Mouse (Mus musculus): Measurements from ENCODE around the gene Itpkc.
"Not testable (repeated sequence)": the region's sequence is repeated elsewhere in the genome, so short reads cannot be mapped to it uniquely, and the experiment has no call there.

The Itpkc gene

DNA sequence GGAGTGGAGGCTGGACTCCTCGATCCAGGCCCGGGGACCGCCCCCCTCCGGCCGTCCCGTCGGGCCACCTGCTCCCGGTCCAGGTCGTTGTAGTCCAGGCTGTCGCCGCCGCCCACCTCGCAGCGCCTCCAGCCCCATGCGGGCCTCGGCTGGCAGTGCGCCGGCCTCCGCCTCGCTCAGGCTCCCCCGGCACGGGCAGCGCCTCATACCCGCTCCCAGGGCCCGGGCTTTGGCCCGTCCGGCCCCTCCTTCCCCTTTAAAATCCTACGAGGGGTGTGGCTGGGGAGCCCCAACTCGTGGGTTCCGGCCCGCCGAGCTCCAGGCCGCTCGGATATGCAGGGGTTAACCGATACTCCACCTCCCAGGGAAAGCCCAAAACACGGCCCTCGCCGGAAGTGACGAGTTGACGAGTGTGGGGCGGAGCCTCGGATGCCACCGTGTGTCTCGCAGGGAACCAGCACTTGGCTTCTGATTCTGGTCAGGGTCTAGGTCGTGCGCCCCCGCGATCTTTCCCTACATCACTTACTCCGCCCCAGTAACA lies at the start of gene Itpkc:
Gene Itpkc, minus strand, starts transcription at position 381 of the 541 bp plus-strand sequence.
- DNase-seq (ENCODE audit: low spot score in 2 of 2): peak; percentile 77 to 80

DNA sequence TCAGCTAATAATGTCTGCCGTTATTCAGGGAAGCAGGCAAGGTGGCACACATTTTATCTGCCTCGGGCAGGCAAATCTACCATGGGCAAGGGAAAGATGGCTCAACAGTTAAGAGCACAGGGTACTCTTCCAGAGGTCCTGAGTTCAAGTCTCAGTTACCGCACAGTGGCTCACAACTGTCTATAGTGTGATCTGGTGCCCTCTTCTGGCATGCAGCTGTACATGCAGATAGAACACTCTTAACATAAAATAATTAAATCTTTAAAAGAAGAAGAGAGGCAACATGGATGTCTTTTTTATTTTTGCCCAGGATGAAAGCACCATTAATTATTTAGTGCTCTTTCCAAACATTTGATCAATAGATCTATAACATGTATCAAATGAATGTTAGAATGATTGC lies 48.7 kb upstream of the Itpkc start:
- no peak for DNase-seq (ENCODE audit: low spot score in 2 of 2)

DNA sequence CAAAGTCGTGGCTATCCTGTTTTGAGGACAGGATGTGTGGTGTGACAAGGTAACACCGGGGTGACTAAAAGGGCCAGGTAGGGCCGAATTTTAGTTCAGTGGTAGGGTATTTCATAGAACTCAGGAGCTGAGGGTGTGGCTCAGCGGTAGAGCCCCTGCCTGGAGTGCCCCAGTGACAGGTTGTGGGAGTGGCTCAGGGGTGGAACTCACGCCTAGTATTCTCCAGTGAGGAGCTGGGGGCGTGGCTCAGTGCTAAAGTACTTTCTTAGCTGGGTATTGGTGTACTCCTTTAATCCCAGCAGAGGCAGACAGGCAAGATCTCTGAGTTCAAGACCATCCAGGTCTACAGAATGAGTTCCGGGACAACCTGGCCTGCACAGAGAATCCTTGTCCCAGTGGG lies 47.6 kb upstream of the Itpkc start:
- no peak for DNase-seq (ENCODE audit: low spot score in 2 of 2)

DNA sequence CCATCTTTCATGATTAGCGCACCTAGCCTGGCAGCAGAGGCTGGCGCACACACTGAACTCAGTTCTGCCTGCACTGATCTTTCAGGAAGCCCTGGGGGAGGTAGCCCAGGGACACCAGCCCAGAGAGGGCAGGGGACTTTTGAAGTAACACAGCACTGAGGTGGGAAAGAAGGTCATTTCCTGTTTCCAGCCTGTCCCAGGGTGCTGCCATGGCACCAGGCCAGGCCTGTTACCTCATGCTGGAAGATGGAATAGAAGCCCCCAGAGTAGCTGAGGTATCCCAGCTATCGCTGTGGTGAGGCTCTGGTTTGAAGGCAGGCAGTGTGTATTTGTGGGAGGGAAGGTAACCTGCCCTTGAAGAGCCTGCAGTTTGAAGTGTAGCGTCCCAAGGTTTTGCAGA lies 46.5 kb upstream of the Itpkc start:
- no peak for DNase-seq (ENCODE audit: low spot score in 2 of 2)

DNA sequence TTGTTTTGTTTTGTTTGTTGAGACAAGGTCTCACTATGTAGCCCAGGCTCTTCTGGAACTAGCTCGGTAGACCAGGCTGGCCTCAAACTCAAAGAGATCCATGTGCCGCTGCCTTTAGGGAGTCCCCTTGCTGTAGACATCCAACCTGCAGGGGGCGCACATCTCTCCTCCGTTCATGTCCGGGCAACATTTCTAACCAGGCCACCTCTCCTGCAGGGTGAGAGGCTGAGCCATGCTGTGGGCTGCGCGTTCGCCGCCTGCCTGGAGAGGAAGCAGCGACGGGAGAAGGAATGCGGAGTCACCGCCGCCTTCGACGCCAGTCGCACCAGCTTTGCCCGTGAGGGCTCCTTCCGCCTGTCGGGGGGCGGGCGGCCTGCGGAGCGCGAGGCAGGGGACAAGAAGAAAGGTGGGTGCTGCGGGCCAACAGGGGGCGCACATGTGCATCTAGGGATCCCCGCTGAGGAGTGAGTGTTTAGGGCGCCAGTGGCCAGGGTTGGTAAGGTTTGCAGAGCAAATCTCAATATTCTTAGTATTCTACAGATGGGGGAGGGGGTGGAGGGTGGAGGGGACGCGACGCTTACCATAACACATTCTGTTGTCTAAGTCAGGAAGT lies 45.4 kb upstream of the Itpkc start:
- DNase-seq (ENCODE audit: low spot score in 2 of 2): no peak

DNA sequence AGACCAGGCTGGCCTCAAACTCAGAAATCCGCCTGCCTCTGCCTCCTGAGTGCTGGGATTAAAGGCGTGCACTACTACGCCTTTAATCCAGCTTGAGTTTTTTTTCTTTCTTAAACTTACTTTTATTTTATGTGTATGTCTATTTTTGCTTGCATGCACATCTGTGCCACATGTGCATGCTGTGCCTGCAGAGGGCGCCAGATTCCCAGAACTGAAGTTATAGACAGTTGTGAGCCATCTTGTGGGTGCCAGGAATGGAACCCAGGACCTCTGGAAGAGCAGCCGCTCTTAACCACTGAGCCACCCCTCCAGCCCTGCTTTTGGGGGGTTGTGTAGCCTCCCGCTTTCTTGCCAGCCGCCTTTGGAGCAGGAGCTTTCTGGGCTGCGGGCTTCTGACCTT lies 43.0 kb upstream of the Itpkc start:
- DNase-seq (ENCODE audit: low spot score in 2 of 2): no peak

DNA sequence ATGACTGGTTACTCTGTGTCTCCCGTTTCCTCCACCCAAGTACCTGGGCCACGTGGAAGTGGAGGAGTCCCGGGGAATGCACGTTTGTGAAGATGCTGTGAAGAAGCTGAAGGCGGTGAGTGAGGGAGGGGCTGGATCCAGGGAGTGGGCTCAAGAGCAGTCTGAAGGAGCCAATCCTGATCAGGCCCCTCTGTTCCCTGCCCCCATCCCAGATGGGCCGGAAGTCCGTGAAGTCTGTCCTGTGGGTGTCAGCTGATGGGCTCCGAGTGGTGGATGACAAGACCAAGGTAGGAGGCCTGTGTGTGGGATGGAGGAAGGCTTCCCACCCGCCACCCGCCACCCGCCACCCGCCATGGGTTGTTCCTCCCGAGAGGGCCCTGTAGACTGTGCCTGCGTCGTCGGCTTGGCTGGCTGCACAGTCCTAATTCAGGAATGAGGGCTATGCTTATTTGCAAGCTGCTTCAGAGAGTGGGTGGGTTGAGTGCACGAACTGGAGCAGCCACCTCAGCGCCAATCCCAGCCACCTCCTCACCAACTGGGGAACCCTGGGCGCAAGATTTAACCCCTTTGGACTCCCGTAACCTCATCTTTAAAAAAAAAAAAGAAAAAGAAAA lies 38.2 kb upstream of the Itpkc start:
- peak; percentile 54 to 66 for DNase-seq (ENCODE audit: low spot score in 2 of 2)

DNA sequence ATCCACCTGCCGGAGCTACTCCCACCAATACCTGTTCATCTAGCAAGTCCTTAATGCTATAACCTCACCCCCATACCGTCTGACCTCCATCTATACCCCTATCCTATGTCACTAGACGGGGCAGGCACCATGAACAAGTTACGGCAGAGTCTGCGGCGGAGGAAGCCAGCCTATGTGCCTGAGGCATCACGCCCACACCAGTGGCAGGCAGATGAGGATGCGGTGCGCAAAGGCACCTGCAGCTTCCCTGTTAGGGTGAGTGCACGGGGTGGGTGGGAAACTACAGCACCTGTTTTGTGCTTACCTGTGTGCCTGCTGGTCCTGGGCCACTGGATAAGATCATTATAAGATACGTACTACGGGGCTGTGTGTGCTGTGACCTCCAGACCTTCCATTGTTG lies 36.3 kb upstream of the Itpkc start:
- DNase-seq (ENCODE audit: low spot score in 2 of 2): no peak

DNA sequence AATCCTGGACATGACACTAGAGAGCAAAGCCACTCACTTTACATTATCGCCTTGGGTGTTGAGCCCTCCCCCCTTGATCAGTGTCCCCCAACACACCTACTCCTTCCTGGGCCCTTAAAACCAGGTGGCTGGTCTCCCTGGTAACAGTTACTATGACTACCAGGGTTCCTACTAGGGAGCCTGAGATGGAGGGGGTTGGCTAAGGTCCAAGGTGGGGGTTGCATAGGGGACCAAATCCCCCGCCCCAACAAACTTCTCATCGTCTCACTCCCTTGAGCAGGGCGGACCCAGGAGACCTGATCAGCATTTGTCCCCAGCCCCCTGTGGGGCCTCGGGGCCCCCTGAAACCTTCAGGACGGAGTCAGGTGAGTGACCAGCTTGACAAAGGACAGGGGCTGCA lies 33.4 kb upstream of the Itpkc start:
- no peak for DNase-seq (ENCODE audit: low spot score in 2 of 2)

DNA sequence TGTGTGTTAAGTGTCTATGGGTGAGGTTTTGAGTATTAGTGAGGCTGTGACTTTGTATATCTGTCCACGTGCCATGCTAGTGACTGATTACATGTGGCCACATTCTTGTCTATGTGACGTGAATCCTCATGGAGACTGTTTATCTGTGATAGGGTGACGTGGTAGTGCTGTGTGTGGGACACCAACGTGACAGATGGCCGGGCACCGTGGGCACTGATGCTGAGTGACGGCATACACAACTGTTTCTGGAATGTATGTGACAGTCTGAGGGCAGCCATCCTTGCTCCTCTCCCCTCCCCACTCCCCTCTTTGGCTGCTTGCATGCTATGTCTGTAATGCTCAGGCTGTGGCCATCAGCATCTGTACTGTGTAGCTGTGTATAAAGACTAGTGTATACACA lies 32.4 kb upstream of the Itpkc start:
- DNase-seq (ENCODE audit: low spot score in 2 of 2): no peak

DNA sequence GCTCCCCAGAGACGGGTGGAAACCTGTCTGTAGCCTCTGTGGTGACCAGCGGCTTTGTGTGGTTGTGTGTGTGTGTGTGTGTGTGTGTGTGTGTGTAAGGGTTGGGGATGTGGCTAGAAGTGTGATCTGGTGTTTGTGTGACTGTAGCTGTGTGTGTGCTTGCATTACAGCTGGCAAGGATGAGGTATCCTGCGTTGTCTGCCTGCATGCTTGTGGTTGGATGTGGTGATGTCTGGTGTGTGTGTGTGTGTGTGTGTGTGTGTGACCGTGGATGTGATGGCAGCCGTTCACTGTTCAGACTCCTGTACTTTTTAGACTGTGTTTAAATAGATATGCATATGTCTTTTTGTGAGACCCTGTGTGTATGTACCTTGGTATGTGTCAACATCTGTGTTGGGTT lies 31.3 kb upstream of the Itpkc start:
- DNase-seq (ENCODE audit: low spot score in 2 of 2): no peak

DNA sequence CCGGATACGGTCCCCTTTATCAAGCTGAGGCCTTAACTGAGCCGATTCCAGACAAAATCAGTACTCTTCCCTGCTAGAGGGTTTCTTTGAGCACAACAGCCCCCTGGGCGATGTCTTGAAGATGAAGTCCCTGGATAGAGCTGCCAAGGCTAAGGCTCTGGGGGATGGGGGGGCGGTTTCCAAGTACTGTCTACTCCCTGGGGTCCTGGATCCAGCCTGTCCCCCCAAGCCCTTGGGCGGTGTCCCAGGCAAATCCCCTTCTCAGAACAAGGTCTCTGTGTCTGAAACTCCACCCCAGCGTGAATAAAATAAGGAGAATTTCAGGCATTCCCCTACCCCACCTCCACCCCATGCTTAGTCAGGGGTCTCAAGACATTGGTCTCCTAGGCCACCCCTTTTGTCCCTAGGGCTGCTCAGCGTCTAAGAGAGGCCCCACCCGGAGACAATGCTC lies 30.8 kb upstream of the Itpkc start:
- no peak for DNase-seq (ENCODE audit: low spot score in 2 of 2)

DNA sequence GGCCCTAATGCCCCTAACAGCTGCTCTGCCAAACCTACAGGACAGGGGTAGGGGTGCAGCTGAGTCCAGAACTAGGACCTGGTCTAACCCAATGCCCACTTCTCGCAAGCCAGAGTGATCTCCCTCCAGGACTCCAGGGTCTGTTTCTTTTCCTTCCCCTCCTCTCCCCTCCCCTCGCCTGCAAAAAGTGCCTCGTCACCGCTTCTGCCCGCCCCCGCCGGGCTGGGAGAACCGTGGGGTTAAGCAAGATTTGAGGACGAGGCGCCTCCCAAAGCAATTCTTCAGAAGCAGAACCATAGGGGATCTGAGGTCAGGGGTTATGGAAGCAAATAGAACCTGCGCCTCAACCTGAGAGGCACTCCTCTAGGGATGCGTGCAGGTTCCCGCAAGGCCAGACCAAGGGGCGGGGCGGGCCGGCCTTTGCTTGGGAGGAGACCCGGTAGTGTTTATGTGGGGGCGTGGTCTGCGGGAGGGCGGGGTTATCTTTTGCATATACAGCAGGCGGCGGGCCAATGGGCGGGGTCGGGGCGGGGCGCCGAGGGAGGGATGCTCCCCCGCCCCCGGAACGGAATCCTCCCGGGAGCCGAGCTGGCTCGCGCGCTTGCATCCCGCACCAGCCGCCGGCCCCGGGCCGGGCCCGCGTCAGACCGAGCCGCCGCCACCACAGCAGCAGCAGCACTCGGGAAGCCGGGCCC lies 29.9 kb upstream of the Itpkc start, which contains the start of gene Numbl:
Gene Numbl, plus strand, starts transcription at position 229 of the 695 bp plus-strand sequence.
- DNase-seq (ENCODE audit: low spot score in 2 of 2): peak; percentile 81 to 83

DNA sequence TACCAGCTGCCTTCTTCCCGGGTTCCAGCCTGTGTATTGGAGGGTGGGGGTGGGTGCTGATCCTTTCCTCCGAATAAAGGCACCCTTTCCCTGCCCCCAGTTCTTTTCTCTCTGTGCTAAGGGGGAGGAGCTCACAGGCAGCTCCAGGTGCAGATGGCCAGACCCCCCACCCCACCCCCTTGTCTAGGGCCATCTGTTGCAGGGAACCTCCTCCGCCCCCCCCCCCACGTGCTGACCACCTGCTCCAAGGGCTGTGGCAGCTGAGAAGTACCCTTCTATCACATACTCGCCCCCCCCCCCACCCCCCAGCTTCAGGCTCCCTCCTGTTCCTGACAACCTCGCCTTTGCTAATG lies 29.4 kb upstream of the Itpkc start:
- DNase-seq (ENCODE audit: low spot score in 2 of 2): no peak

DNA sequence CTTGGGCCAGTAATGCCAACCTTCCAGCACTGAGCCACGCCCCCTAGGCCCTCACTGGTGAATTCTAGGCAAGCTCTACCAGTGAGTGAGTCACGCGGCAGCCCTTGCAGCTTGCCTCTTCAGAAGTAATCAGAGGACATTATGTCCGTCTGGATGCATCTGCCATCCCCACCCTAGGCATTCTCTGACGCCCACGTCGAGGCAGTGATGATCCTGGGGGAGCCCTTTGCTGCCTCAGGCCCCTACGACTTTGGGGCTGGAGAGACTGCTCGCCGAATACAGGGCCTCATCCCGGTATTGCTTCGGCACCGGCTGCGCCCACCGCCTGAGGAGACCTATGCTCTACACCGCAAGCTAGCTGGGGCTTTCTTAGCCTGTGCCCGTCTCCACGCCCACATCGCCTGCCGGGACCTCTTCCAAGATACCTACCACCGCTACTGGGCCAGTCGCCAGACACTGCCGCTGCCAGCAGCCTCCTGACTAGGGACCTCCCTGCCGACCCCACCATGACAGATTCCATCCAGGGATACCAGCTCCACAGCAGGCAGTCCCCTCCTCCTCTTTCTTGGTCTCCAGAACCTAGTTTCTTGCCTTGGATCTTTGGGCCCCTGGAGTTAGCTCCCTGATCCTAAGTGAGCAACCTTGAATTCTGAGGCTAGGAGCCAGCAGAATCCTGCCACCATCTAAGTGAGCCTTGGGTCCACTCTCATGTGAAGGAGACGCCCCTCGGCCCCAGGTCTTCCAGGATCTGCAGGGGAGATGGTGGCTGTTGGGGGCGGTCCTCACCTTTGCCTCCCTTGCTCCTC lies 28.8 kb upstream of the Itpkc start:
- peak; percentile 56 to 73 for DNase-seq (ENCODE audit: low spot score in 2 of 2)

DNA sequence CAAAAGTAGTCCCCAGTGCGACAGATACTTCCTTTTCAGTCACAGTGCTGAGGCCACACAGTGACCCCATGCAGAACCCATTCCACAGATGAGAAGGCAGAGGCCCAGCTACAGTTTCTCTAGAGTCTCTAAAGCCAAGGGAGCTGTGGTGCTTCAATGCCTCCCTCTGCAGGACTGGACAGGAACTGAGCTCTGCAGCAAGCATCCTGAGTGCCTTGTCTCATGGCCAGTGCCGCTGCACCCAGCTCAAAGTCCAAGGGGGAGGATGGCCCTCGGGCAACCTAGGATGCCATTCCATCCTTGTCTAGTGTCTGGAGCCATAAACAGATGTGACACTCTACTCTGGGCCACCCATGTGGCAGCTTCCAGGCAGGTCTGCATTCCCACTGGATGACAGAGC lies 27.3 kb upstream of the Itpkc start:
- DNase-seq (ENCODE audit: low spot score in 2 of 2): no peak

DNA sequence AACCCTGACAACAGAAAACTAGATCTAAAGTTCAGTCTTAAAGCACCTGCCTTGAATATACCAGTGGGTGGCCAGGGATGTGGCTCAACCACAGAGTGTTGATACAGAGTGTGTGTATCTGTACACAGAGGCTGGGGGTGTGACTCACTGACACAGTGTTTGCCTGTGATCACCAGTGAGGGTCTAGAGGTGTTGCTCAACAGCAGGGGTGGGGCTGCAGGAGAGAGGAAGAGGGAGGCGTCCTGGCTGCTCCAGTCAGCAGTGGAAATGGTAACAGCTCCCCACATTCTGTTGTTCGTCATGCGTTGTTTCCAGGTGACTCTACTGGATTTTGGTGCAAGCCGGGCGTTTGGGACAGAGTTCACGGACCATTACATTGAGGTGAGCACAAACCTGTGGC lies 23.5 kb upstream of the Itpkc start:
- DNase-seq (ENCODE audit: low spot score in 2 of 2): no peak

DNA sequence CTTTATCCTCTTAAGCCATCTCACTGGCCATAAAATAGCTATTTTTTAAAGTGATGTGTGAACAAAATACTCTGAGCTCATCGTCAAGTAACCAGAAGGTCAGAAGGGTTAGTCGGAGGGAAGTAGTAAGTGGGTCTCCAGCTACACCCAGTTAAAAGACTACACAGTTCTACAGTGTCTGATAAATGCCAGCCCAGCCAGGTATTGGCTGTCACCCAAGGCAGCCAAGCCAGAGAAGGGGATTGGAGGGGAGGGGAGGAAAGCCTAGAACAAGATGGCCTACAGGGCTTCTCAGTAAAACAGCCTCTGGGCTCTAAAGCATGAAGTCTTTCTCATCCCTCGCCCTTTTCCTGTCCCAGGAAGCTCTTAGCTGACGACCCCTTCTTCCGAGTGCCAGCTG lies 21.5 kb upstream of the Itpkc start:
- DNase-seq (ENCODE audit: low spot score in 2 of 2): no peak

DNA sequence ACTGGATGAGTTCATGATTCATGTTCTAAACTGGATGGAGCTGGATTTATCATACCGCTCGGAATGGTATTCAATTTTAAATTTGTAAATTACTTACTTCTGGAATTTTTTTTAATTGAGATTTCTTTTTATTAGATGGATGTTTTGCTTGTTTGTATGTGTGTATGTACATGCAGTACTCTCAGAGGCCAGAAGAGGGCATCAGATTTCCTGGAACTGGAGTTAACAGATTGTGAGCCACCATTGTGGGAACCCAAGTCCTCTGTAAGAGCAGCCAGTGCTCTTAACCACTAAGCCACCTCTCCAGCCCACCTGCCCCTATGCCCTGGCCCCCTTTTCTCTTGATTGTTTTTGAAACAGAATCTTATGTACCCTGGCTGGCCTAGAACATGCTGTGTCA lies 20.7 kb upstream of the Itpkc start:
- DNase-seq (ENCODE audit: low spot score in 2 of 2): no peak

DNA sequence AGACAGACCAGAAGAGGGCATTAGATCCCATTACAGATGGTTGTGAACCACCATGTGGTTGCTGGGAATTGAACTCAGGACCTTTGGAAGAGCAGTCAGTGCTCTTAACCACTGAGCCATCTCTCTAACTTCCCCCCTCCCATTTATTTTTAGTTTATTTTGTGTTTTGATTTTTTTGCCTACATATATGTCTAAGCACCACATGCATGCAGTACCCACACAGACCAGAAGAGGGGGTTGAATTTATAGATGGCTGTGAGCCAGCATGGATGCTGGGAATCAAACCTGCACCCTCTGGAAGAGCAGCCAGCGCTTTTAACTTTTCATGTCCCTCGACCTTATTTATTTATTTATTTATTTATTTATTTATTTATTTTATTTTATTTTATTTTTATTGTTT lies 15.6 kb upstream of the Itpkc start:
- DNase-seq (ENCODE audit: low spot score in 2 of 2): not testable (repeated sequence)

DNA sequence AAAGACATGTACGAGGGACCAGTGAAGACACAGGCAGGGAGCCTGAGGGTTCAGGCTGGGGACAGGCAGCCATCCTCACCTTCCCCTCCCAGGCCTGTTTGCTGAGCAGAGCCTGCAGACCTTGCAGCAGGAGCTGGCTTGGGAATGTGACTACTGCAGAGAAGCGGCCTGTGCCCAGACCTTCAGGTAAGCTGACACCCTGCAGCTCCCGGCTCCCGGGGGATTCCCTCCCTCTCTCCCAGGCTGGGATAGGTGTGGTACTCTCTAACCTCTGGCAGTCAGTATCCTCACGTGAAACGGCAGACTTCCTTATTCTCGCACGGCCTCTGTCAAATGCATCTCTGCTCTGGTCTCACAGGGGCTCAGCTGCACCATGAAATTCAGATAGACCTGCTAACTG lies 14.8 kb upstream of the Itpkc start:
- DNase-seq (ENCODE audit: low spot score in 2 of 2): no peak

DNA sequence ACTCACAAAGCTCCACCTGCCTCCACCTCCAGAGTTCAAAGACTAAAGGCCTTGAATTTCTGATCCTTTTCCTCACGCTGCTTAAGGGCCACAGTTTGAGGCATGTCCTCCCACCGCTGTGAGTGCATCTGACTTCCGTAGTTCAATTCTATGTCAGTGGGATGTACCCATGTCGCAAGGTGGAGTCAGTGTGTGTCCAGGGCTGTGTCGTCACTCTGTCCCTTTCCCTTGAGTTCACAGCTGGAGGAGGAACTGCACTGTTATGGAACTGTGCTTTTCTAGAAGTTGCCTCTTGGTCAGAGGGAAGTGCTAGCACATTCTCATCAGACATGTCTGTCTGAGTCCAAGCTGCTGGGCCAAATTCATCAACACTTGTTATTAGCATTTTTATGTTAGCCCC lies 10.1 kb upstream of the Itpkc start:
- DNase-seq (ENCODE audit: low spot score in 2 of 2): no peak
